Mouse (Mus musculus) MEL (cell line): ENCODE data around the gene Pip5k1b.

Experiments used
- CTCF ChIP-seq, 3 experiments: IDR thresholded peaks in 2 of 3; conservative IDR thresholded peaks in 1 of 3; 2 replicates each; pipeline ENCODE4 v1.5.1; 2011 to 2012; ENCODE audit warnings: low read length in 3 of 3, low read depth in 2 of 3, mild to moderate bottlenecking in 2 of 3, improper control_type of control experiment in 1 of 3, inconsistent platforms in 1 of 3, mixed read lengths in 1 of 3, moderate library complexity in 1 of 3; ENCODE audit not compliant: control insufficient read depth in 1 of 3, insufficient read depth in 1 of 3, poor library complexity in 1 of 3, severe bottlenecking in 1 of 3
- EP300 ChIP-seq, 2 experiments: IDR thresholded peaks; 2 replicates each; pipeline ENCODE4 v1.6.1; 2011; ENCODE audit warnings: improper control_type of control experiment in 2 of 2, low read length in 2 of 2, low read depth in 1 of 2, mild to moderate bottlenecking in 1 of 2
- GATA1 ChIP-seq: IDR thresholded peaks from 2 replicates; pipeline ENCODE4 v1.6.1; 2011; ENCODE audit warnings: low read depth, low read length, improper control_type of control experiment
- MAX ChIP-seq: IDR thresholded peaks from 2 replicates; pipeline ENCODE4 v1.6.1; 2011; ENCODE audit warnings: low read length, improper control_type of control experiment
- MYC ChIP-seq: IDR thresholded peaks from 2 replicates; pipeline ENCODE4 v1.6.1; 2011; ENCODE audit warnings: low read depth, mild to moderate bottlenecking, low read length, improper control_type of control experiment, moderate library complexity
- POLR2A ChIP-seq, 2 experiments: IDR thresholded peaks; 2 replicates each; pipeline ENCODE4 v1.6.1; 2011 to 2012; ENCODE audit warnings: low read length in 2 of 2, mild to moderate bottlenecking in 2 of 2, control low read depth in 1 of 2, improper control_type of control experiment in 1 of 2, low read depth in 1 of 2, moderate library complexity in 1 of 2; ENCODE audit not compliant: control insufficient read depth in 1 of 2, insufficient read depth in 1 of 2, poor library complexity in 1 of 2
- POLR2AphosphoS2 ChIP-seq: IDR thresholded peaks from 2 replicates; pipeline ENCODE4 v1.6.1; 2011; ENCODE audit warnings: low read length, improper control_type of control experiment
- RCOR1 ChIP-seq: IDR thresholded peaks from 2 replicates; pipeline ENCODE4 v1.6.1; 2012; ENCODE audit warnings: low read depth, mild to moderate bottlenecking, inconsistent platforms, low read length, improper control_type of control experiment
- ZC3H11A ChIP-seq: IDR thresholded peaks from 2 replicates; pipeline ENCODE4 v1.6.1; 2012; ENCODE audit warnings: low read depth, mild to moderate bottlenecking, inconsistent platforms, low read length, improper control_type of control experiment
- ZNF384 ChIP-seq: IDR thresholded peaks from 2 replicates; pipeline ENCODE4 v1.6.1; 2012; ENCODE audit warnings: low read depth, mild to moderate bottlenecking, inconsistent platforms, low read length, improper control_type of control experiment

GRCm38 (mm10) chr19:24514661-24515642, 40.7 kb downstream of the Pip5k1b start:
- TF ChIP-seq ZNF384: no peak
- no peak for TF ChIP-seq CTCF (IDR thresholded peaks at IDR 0.05 in 2 of 3, conservative IDR thresholded peaks at IDR 0.05 in 1 of 3; ENCODE audit: control insufficient read depth in 1 of 3, insufficient read depth in 1 of 3, low read depth in 2 of 3, low read length in 3 of 3, poor library complexity in 1 of 3, severe bottlenecking in 1 of 3)
- no peak for TF ChIP-seq MAX
- TF ChIP-seq POLR2AphosphoS2: no peak
- no peak for TF ChIP-seq ZC3H11A
- no peak for TF ChIP-seq GATA1
- TF ChIP-seq EP300 (IDR thresholded peaks at IDR 0.05; ENCODE audit: low read depth in 1 of 2, low read length in 2 of 2): no peak
- no peak for TF ChIP-seq RCOR1
- TF ChIP-seq POLR2A (IDR thresholded peaks at IDR 0.05; ENCODE audit: control insufficient read depth in 1 of 2, insufficient read depth in 1 of 2, low read depth in 1 of 2, low read length in 2 of 2, poor library complexity in 1 of 2): no peak
- no peak for TF ChIP-seq MYC
